Mouse (Mus musculus) liver, embryonic 13.5 days (tissue): ENCODE results near the gene Vsir. TPM values are rescaled to one million over a fixed set of nuclear protein-coding genes. Genes with fewer than 3 reads are reported as not detected.

Experiments used
- ATAC-seq: fragments of 200-750 bp; cut with Nextera tagmentation; 2 replicates; pipeline ENCODE4 v1.8.0; 2017; ENCODE audit warnings: low read depth, mild to moderate bottlenecking, moderate number of reproducible peaks, moderate library complexity
- DNase-seq: peaks from one replicate; pipeline ENCODE4 v3.0.0; 2022
- H3K27ac ChIP-seq: fragments of 300-500 bp; sonication (generic); 2 replicates; pipeline ENCODE4 v1.5.1; 2015; ENCODE audit warnings: moderate library complexity, mild to moderate bottlenecking, inconsistent platforms
- H3K27me3 ChIP-seq: fragments of 300-500 bp; sonication (generic); 2 replicates; pipeline ENCODE4 v1.6.1; 2015; ENCODE audit warnings: mild to moderate bottlenecking, inconsistent platforms
- H3K36me3 ChIP-seq: fragments of 300-500 bp; sonication (generic); 2 replicates; pipeline ENCODE4 v1.6.1; 2015; ENCODE audit warnings: mild to moderate bottlenecking, inconsistent platforms
- H3K4me1 ChIP-seq: fragments of 300-500 bp; sonication (generic); replicated peaks from 2 replicates; pipeline ENCODE4 v1.6.1; 2015; ENCODE audit warnings: inconsistent platforms
- H3K4me2 ChIP-seq: fragments of 300-500 bp; sonication (generic); 2 replicates; pipeline ENCODE4 v1.6.1; 2015; ENCODE audit warnings: inconsistent platforms, mild to moderate bottlenecking, moderate library complexity
- H3K4me3 ChIP-seq: fragments of 300-500 bp; sonication (generic); replicated peaks from 2 replicates; pipeline ENCODE4 v1.5.1; 2015; ENCODE audit warnings: mild to moderate bottlenecking, inconsistent platforms
- H3K9ac ChIP-seq: fragments of 300-500 bp; sonication (generic); 2 replicates; pipeline ENCODE4 v1.6.1; 2015; ENCODE audit warnings: mild to moderate bottlenecking, inconsistent platforms
- H3K9me3 ChIP-seq: fragments of 300-500 bp; sonication (generic); replicated peaks from 2 replicates; pipeline ENCODE4 v1.6.1; 2016; ENCODE audit warnings: inconsistent platforms
- WGBS: fragments of 180-500 bp; shearing (Covaris S2); methylation state at CpG from one replicate; pipeline ENCODE4 v1.1.7; 2015; ENCODE audit not compliant: insufficient replicate concordance; 5-methylcytosine and 5-hydroxymethylcytosine counted together
- polyA plus RNA-seq: library from polyadenylated mRNA; unstranded; fragments of >200 nt; fragmentation: Nextera tagmentation; extraction: Ambion mirVana; gene quantifications from 2 replicates; pipeline ENCODE4 v1.2.1, GENCODE M21; 2015

Vsir gene
- polyA plus RNA-seq, 1 experiment from 2014 or later = 3.7 TPM

DNA sequence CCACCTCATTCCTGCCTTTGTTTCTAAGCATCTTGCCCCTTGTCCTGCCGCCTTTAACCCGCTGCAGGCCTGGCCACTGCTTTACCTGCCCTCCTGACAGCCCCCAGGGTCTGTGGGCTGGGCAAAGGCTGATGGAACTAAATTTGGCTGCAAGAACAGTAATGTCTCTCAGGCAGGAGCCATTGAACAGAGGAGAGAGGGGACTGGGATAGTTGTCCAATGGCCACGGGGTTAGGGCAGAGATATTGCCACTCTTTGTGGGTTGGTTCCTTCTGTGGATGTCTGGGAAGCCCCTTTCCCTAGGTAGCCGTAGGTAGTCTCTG, 7.3 kb downstream of the Vsir start:
- H3K36me3 ChIP-seq = peaks cover 2% of the 10 kb centered on the region
- H3K4me3 ChIP-seq = no peak overlapping the region
- H3K9ac ChIP-seq = no peak overlapping the region
- no peak overlapping the region for H3K4me2 ChIP-seq
- no peak for DNase-seq
- no peak overlapping the region for H3K27ac ChIP-seq
- WGBS = 80% methylated on average over 4 of the region's 4 CpGs
- no peaks in the 10 kb centered on the region for H3K27me3 ChIP-seq
- ATAC-seq = no peak
- peaks cover 37% of the 10 kb centered on the region for H3K4me1 ChIP-seq
- no peaks in the 10 kb centered on the region for H3K9me3 ChIP-seq

DNA sequence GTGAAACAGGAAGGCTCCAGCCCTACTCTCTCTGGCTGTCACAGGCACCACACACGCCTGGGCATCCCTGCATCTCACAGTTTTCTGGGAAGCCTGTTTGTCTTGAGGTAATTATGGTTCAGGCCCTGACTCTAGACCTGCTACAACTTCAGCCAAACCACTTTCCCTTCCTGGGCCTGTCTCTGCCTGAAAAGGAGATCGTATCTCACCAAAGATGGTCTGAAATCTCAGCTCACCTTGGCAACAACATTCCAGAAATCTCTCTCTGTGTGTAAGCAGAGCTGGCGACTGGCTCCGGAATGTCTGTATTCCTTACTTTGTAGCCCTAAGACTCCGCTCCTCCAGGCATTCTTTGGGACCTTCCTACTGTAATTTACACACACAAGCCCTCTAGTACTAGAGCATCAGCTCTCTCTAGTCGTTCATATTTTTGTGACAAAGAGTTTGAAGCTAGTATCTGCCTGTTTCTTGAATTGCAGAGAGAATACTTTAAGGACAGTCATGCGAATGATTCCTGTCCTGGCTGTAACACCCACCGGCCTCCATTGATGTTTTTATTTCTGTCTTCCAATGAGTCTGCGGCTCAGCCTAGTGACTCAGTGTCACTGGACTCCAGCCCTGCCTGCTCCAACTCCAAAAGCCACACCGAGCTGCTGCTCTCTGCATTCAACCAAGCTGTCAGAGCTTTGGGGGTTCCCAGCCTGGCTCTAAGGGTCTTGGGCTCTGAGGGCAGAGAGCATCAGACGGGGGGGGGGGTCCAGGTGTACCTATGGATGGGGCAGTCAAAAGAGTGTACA, 8.4 kb downstream of the Vsir start:
- H3K27ac ChIP-seq = no peak overlapping the region
- no peak for ATAC-seq
- H3K4me1 ChIP-seq = peaks cover 26% of the 10 kb centered on the region
- DNase-seq = no peak
- no peaks in the 10 kb centered on the region for H3K27me3 ChIP-seq
- H3K4me2 ChIP-seq = no peak overlapping the region
- H3K9me3 ChIP-seq = no peaks in the 10 kb centered on the region
- WGBS = 70% methylated on average over 11 of the region's 11 CpGs
- H3K9ac ChIP-seq = no peak overlapping the region
- H3K36me3 ChIP-seq = peaks cover 12% of the 10 kb centered on the region
- H3K4me3 ChIP-seq = no peak overlapping the region

DNA sequence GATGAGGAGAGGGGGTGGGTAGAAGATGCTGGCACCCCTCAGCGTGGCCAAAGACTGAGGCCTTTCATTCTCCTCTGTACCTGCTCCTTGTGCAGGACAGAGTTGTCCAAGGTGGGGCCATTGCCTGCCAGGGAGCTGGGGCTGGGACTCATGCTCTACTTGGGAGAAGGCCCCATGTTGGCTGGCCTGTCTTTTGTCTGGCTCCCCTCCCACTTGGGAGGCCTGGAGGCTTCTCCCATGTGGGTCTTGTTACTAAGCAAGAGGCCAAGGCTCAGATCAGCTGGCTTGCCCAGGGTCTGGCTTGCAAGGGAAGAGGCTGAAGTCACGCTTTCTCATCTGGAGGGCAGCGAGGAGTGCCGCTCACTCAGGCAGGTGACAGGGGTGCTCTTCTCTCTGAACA, 10.8 kb downstream of the Vsir start:
- Histone ChIP-seq H3K4me3 (no peak overlapping the region), H3K27me3 (no peaks in the 10 kb centered on the region), H3K4me1 (peaks cover 14% of the 10 kb centered on the region), H3K36me3 (peaks cover 12% of the 10 kb centered on the region), H3K9me3 (no peaks in the 10 kb centered on the region), H3K27ac (no peak overlapping the region), H3K4me2 (no peak overlapping the region), H3K9ac (no peak overlapping the region)
- 78% methylated on average over 4 of the region's 4 CpGs for WGBS
- DNase-seq (no peak), ATAC-seq (no peak)

DNA sequence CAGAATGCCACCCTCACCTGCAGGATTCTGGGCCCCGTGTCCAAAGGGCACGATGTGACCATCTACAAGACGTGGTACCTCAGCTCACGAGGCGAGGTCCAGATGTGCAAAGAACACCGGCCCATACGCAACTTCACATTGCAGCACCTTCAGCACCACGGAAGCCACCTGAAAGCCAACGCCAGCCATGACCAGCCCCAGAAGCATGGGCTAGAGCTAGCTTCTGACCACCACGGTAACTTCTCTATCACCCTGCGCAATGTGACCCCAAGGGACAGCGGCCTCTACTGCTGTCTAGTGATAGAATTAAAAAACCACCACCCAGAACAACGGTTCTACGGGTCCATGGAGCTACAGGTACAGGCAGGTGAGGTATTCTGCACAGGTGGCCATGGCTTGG, 11.2 kb downstream of the Vsir start:
- 86% methylated on average over 14 of the region's 14 CpGs for WGBS

DNA sequence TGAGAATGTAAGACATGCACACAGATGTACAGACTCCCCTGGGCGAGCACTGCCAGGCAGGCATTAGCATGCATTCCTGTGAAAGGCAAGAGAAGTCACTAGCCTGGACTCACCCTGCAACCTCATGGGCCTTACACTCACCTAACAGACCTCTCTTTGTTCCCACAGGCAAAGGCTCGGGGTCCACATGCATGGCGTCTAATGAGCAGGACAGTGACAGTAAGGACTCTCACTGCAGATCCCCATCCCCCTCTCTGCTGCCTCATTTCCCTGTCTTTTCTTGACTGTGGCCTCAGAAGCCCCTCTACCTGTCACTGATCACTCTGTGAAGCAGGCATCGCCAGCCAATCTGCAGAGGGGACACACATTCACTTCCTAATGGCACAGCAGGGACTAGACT, 12.1 kb downstream of the Vsir start:
- H3K27ac ChIP-seq = no peak overlapping the region
- 0 out of 2 replicates have a peak, but pooled peaks cover 13% of the 10 kb centered on the region for H3K4me1 ChIP-seq
- no peaks in the 10 kb centered on the region for H3K27me3 ChIP-seq
- no peak for ATAC-seq
- WGBS = 53% methylated on average over 4 of the region's 4 CpGs
- H3K36me3 ChIP-seq = peaks cover 12% of the 10 kb centered on the region
- no peak overlapping the region for H3K4me2 ChIP-seq
- H3K4me3 ChIP-seq = no peak overlapping the region
- H3K9ac ChIP-seq = no peak overlapping the region
- no peak for DNase-seq
- no peaks in the 10 kb centered on the region for H3K9me3 ChIP-seq

More for the DNA sequence above, 11.2 kb downstream of the Vsir start:
- no peak overlapping the region for H3K4me3 ChIP-seq
- H3K36me3 ChIP-seq = peaks cover 12% of the 10 kb centered on the region
- H3K9me3 ChIP-seq = no peaks in the 10 kb centered on the region
- H3K27me3 ChIP-seq = no peaks in the 10 kb centered on the region
- ATAC-seq (no peak), DNase-seq (no peak)
- H3K9ac ChIP-seq = no peak overlapping the region
- H3K4me2 ChIP-seq = no peak overlapping the region
- H3K4me1 ChIP-seq = peaks cover 13% of the 10 kb centered on the region; the same call in 1 of the 2 replicates
- no peak overlapping the region for H3K27ac ChIP-seq

DNA sequence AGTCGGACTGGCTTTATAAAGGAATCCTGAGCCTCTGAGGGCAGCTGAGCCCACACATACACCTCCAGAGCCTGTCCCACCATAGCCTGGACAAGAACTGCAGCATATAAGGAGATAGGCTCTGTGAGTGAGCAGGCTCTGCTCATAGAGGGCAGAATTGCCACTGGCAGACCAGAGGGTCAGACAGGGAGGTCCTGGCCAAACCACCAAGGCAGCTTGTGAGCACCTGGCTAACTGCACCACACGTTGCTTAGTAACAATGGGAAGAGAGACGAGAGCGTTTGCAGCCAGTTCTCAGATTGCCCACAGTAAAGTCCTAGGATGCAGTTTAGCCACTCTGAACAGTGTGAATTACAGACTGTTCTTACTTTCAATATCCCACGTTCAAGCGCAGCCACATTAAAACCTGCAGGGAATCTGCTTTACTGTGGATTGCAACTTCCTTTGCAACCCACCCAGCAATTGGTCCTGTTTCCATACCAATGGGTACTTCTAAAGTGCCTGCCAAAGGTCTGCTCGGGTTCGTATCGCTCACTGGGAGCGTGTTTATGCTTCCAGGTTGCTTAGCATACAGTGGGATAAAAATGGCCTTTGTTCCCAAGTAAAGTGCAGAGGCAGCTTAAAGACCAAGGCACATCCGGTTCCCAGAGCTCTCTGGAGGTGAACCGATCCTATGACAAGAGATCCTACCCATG, 15.1 kb downstream of the Vsir start:
- Histone ChIP-seq H3K27ac (no peak overlapping the region), H3K9me3 (no peaks in the 10 kb centered on the region), H3K27me3 (no peaks in the 10 kb centered on the region), H3K4me3 (no peak overlapping the region), H3K36me3 (peaks cover 12% of the 10 kb centered on the region), H3K4me2 (no peak overlapping the region), H3K4me1 (0 out of 2 replicates have a peak, but pooled peaks cover 9% of the 10 kb centered on the region), H3K9ac (no peak overlapping the region)
- DNase-seq (no peak), ATAC-seq (no peak)
- WGBS = 67% methylated on average over 12 of the region's 12 CpGs

DNA sequence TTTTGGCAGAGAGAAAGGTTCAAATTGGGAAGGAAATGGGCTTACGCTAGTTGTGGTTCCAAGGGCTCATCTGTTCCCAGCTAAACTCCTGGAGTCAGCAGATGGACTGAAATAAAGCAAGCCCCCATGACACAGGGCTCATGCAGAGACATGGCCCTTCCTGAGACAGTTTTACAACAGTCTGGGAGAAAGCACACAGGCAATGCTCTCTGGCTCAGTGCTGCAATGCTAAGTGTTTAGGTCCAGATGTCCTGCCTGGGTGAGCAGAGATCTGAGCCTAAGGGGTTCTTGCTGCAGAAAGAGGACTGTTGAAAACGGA, 15.6 kb downstream of the Vsir start:
- ATAC-seq (no peak), DNase-seq (no peak)
- Histone ChIP-seq H3K36me3 (peaks cover 12% of the 10 kb centered on the region), H3K27ac (no peak overlapping the region), H3K9me3 (no peaks in the 10 kb centered on the region), H3K4me1 (0 out of 2 replicates have a peak, but pooled peaks cover 9% of the 10 kb centered on the region), H3K4me3 (no peak overlapping the region), H3K4me2 (no peak overlapping the region), H3K27me3 (no peaks in the 10 kb centered on the region), H3K9ac (no peak overlapping the region)
- 56% methylated on average over 2 of the region's 2 CpGs for WGBS

DNA sequence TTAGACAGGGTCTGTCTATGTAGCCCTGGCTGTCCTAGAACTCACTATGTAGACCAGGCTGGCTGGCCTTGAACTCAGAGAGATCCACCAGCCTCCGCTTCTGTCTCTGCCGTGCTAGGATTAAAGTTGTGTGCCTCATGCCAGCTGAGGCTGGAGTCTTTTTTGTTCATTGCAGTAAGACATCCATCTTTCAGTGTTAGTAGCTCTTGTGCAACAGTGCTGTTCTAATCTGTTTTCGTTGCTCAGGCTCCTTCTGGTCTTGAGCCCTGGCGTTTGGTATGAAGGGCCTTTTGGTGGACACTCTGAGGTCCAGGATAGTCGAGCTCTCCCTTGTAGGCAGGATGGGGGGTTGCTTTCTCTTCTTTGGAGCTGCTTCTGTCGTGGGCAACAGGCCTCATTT, 16.8 kb downstream of the Vsir start:
- WGBS = 55% methylated on average over 6 of the region's 6 CpGs
- no peak overlapping the region for H3K4me3 ChIP-seq
- no peak for ATAC-seq

DNA sequence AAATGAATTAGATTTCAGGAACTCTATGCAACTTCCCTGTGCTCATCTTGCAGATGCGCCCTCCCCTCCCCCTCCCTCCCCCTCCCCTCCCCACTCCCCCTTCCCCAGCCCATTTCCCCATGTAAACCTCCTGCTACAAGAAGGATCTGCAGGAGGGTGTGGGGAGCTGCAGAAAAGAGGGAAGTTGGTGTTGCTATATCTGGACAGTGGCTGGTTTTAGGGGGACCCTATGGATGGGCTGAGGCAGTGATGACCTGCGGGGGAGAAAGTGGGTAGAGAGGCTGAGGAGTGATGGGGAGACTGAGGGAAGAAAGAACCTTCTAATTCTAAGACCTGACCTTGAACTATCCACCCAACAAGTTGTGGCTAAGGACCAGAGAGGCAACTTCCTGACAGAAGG, 20.5 kb downstream of the Vsir start:
- H3K27ac ChIP-seq = no peak overlapping the region
- WGBS = 28% methylated on average over 2 of the region's 2 CpGs
- DNase-seq (no peak), ATAC-seq (no peak)
- no peaks in the 10 kb centered on the region for H3K27me3 ChIP-seq
- H3K4me2 ChIP-seq = no peak overlapping the region
- H3K9me3 ChIP-seq = no peaks in the 10 kb centered on the region
- H3K9ac ChIP-seq = no peak overlapping the region
- H3K36me3 ChIP-seq = no peaks in the 10 kb centered on the region
- H3K4me3 ChIP-seq = no peak overlapping the region
- H3K4me1 ChIP-seq = peaks cover 21% of the 10 kb centered on the region

More for the DNA sequence above, 16.8 kb downstream of the Vsir start:
- Histone ChIP-seq H3K4me1 (0 out of 2 replicates have a peak, but pooled peaks cover 12% of the 10 kb centered on the region), H3K4me2 (no peak overlapping the region), H3K27ac (no peak overlapping the region), H3K36me3 (peaks cover 12% of the 10 kb centered on the region; the same call in 1 of the 2 replicates), H3K9ac (no peak overlapping the region), H3K9me3 (no peaks in the 10 kb centered on the region), H3K27me3 (no peaks in the 10 kb centered on the region)
- no peak for DNase-seq

DNA sequence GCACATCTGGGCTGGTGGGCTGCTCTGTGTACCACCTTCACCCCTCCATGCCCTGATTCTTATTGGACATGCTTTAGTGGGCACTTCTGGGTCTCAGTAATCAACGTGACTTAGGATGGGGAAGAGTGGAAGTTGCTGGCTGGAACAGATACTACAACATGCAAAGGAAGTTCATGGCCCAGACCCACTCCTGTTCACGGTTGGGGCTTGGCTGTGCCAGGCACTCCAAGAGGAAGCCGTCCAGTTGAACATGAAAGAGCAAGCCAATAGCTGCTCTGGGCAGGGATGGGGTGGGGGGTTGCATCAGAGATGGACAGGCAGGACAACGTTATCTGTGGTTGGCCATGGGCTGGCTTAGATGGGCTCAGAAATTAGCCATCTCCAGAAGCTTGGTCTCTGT, 21.3 kb downstream of the Vsir start:
- Histone ChIP-seq H3K27ac (no peak overlapping the region), H3K4me3 (no peak overlapping the region), H3K4me2 (no peak overlapping the region), H3K4me1 (peaks cover 21% of the 10 kb centered on the region), H3K36me3 (no peaks in the 10 kb centered on the region), H3K9me3 (no peaks in the 10 kb centered on the region), H3K27me3 (no peaks in the 10 kb centered on the region), H3K9ac (no peak overlapping the region)
- no peak for DNase-seq
- WGBS = 16% methylated on average over 4 of the region's 4 CpGs
- ATAC-seq = 0 out of 2 replicates have a peak, but pooled peaks have one; percentile 18

DNA sequence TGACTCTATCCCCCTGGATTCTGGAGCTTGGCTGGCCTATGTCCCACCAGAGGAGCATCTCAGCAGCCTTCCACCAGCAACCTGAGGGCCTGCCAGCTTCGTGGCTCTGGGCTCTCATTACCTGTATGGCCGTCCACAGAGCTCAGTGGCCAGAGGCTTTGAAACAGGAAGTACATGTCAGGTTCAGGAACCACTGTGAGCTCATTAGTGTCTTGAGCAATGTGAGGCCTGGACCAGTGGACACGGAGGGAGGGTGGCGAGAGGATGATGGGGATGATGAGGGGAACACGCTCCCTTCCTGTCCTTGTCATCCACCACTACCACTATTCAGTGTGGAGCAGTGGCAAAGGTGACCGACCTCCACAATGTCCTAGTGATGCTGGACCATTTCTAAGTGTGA, 22.8 kb downstream of the Vsir start:
- Histone ChIP-seq H3K9ac (no peak overlapping the region), H3K27me3 (no peaks in the 10 kb centered on the region), H3K4me3 (no peak overlapping the region), H3K4me2 (no peak overlapping the region), H3K4me1 (peaks cover 29% of the 10 kb centered on the region), H3K9me3 (no peaks in the 10 kb centered on the region), H3K27ac (no peak overlapping the region), H3K36me3 (no peaks in the 10 kb centered on the region)
- 48% methylated on average over 6 of the region's 6 CpGs for WGBS
- no peak for ATAC-seq
- DNase-seq = no peak

DNA sequence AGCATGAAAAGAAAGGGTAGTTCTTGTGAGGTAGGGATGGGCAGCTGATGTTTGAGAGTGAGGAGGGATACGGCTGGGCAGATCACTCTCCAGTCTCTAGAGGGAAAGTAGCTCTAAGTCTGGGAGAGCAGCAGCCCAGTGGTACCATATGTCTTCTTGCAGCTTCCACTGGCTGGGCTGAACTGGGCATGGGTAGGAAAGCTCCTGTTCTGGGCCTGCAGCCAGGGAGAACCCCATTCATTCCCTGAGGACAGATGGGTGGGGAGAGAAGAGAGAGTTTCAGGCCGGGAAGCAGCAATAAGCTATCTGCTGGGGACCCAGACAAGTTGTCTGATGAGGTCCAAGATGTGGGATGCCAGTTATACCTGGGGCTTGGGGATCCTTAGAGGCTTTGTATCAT, 23.4 kb downstream of the Vsir start:
- Histone ChIP-seq H3K9me3 (no peaks in the 10 kb centered on the region), H3K36me3 (no peaks in the 10 kb centered on the region), H3K27ac (no peak overlapping the region), H3K4me1 (peaks cover 29% of the 10 kb centered on the region), H3K9ac (no peak overlapping the region), H3K4me2 (no peak overlapping the region), H3K4me3 (no peak overlapping the region), H3K27me3 (no peaks in the 10 kb centered on the region)
- DNase-seq = no peak
- WGBS = 54% methylated on average over 2 of the region's 2 CpGs
- no peak for ATAC-seq
